Mouse (Mus musculus): ENCODE data around the gene Scarf1. TPM values are rescaled to one million over a fixed set of nuclear protein-coding genes. Genes with fewer than 3 reads are reported as not detected.
"Not testable (repeated sequence)": the region's sequence is repeated elsewhere in the genome, so short reads cannot be mapped to it uniquely, and the experiment has no call there.

Gene Scarf1
- total RNA-seq, 2 experiments from 2014 or later = 1.1 TPM

DNA sequence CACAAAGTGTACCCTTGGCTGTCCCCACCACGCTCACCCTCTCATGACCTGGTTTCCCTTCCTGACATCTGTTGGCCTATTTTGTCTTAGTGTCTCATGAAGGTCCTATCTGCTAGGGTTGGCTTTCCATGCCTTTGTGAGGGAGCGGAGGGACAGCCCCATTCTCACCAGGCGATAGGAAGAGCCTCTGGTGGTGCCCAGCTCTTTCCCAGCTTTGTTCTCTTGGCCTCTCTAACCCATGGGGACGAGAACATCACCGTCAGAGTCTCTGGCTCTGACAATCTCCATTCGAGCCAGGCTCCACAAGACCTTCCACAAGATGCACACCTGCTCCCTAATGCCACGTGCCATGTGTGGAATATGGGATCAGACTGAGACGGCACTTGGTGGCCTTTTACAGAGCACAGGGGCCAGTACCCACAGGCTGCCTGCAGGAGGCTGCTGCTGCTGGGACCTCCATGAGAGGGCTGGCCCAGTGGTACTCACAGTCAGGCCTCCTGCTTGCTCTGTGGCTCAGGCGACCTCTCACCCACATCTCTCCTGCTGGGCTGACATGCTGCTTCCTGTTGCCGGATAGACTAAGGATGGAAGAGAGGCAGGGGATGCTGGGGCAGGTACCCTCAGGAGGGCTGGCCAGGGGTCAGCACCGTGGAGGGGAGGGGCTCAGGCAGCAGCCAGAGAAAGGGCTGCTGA, 24.3 kb downstream of the Scarf1 start:
- no peak for DNase-seq

DNA sequence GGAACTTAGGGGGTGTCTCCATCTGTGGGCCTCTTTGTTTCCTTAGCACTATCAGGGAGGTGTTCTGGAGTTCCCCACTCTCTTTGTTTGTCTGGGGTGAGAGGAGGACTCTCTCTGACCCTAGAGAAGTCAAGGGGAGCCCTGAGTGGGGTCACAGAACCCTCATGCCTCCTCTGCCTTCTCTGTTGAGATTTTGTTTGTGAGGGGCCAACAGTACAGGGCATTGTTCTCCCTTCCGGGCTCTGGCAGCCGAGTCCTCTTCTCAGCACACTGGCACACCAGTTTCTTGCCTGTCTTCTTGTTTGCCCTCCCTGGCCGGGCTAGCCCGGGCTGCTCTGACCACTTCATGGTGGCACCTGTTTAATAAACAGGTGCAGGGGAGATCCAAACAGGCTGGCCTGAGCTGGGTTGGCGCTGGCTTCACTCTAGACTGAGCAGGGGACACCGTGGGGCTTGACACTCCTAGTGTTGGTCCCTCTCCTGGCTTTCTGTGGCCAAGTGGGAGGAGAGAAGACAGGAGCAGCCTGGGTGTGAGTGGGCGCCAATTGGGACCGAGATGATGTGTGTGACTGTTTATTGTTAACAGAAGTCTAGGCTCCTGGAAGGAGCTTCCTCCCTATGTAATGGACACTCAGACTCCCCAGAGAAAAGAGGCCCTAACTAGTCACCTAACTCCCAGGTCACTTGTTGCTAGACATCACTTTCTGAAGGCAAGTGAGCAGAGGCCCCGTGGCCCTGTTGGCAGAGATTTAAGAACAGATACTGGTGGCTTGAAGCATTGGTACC, 25.0 kb downstream of the Scarf1 start:
- no peak for DNase-seq

DNA sequence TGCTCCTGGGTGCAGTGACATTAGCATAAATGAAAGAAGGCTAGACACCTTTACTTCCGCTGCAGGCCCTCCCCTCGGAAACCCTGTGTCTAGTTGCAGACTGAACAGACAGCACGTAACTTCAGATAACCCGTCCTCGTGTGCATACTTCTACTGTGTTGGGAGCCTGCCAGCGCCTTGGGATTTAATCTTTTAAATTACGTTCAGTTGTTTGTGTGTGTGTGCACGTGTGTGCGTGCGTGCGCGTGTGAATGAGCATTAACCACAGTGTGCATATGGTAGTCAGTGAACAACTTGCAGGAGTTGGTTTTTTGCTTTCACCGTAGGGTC, 25.6 kb downstream of the Scarf1 start:
- DNase-seq = no peak

DNA sequence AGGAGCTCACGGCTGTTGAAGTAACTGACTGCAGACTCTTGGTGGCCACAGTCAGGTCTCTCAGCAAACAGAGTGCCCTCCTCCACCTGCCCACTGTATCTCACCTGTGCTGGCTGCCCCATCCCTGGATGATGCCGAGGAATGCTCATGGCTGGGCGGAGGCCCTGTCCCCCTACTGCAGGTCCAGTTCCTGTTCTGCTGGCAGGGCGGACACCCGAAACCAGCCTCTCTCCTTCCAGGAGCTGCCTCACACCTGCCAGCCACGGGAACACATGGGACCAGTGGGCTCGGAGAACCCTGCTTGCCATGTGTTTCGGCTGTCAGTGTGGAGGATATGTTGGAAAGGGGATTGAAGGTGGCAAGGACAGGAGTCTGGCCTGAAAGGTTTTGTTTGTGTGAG, 26.9 kb downstream of the Scarf1 start:
- DNase-seq = no peak

DNA sequence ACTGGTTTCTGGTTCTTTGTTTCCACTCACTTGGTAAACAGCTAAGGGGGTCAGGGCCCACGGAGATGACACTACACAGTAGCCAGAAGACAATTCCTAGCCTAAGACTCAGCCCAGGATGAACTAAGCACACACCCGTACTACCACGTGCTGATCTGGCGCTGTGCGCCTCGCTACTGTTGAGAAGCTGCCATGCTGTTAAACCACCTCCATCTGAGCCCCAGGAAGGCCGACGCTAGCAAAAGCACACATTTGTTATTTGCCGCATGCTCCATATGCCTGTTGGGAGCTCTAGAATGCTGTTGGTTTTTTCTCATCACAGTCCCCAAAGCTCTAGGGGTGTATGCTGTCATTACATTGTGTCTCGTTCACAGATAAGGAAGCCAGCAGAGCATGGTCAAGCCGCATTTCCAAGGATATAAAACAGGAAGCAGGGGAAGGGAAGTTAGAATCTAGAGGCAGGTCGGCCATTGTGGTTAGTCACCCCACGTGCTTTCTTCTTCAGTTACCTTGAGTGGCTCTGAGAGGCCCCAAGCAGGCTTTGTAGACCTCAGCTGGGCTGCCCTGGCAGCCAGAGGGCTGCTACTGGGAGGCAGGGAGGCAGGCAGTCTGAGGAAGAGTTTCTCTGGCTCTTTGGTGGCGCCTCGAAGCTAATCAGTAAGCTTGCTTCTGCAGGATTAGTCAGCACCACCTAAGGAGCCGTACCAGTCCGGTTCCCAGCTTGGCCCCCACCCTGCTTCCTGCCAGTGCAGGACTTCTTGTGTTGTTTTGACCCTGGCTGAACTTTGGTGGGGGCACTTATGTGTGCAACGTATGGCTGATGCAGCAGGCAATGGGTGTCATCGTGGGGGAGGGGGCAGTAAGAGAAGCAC, 27.6 kb downstream of the Scarf1 start:
- peak; percentile 64 to 72 for DNase-seq

DNA sequence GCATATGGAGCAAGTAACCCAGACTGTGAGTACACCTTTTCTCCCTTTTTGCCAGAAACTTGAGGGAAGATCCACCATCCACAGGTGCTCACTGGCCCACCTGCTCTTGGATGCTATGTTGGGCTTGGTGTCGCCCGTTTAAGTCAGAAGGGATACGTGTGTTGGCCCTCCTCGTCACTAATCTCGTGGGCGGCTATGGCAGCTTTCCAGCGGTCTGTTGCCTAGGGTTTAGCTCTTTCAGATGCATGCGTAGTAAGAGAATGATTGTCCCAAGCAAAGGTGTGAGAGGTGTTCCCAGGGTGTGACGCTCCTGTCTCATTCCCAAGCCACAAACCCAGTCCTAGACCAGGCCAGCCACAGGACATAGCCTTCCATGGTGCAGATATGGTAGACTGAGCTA, 31.4 kb downstream of the Scarf1 start:
- no peak for DNase-seq

DNA sequence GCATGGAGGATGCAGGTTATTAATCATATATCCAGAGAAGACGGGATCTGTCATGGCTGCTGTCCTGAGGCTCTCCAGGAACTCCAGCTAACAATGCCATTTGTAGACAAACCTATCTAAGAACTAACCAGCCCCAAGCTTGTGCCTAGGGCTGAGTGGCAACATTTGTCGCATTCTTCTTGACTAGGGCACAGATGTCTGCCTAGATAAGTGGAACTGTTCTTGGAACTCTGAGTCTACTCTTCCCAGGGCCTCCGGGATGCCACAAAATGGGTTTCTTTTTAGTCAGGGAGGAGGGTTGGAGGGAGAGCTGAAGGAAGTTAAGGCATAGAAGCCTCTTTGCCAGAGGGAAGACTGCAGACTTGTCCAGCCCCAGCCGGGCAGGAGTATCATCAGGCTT, 32.7 kb downstream of the Scarf1 start:
- no peak for DNase-seq

DNA sequence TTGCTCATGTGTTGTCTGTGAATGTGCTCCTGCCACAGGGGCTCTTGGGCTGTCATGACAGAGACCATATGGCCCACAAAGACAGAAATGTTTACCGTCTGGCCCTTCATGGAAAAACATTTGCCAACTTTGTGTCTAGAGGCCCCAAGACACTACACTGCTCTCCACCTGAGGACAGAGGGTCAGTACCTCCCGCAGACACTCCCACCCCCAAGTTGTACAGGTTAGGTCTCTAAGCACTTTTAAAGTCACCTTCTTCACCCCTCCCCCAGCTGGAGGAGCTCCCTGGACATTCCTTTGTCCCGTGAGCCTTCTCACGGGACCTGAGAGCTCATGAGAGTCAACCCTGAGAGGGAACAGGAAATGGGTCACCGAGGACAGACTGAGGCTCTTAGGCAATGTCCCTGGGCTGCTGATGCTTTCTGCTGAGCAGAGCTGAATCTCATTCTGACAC, 36.3 kb downstream of the Scarf1 start:
- no peak for DNase-seq

DNA sequence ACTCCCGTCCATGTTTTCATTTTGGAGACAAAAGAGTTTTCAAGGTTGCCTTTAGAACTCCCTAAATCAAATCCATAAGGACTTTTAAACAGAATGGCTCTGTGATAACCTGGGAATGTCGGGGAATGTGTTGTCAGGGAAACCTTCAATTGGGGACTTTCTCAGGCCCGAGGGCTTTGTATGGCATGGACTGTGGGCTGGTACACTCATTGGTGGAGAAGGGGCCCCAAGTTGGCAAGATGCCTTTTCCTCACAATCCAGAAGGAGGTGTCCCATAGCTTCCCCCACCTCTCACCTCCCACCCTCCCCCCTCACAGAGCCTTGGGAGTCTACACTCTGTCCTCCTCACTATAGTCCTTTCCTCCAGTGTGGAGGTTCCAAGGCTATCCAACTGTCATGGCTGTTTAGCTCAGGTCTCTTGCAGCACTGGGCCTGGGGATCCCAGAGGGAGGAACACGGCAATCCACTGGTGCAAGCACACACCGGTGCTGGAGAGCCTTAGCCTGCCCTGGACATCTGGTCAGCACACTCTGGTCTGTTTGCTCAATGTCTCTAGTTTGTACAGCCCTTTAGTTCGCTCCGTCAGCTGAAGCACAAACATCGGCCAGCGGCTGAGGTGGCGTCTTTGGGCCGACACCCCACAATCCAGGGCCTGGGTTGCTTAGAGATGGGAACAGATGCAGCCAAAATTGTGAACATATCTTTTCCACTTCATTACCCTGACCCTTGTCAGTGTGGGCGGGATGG, 37.0 kb downstream of the Scarf1 start:
- no peak for DNase-seq

DNA sequence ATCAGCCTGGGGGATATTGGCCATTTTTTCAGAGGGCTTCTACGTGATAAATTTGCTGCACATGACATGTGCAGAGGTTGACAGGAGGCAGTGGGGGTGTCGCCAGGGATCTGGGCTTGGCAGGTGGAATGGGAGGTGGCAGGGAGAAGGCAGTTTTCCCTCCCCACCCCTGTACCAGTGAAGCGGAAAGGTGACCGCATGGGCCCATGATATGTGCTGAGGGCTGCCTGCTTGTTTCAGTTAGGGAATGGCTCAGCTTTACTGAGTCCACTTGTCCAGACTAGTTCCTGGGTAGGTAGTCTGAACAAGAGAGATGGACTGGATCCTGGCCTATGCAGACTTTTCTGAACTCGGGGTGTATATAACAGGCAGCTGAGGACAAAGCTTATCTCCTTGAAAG, 38.0 kb downstream of the Scarf1 start:
- DNase-seq = no peak

DNA sequence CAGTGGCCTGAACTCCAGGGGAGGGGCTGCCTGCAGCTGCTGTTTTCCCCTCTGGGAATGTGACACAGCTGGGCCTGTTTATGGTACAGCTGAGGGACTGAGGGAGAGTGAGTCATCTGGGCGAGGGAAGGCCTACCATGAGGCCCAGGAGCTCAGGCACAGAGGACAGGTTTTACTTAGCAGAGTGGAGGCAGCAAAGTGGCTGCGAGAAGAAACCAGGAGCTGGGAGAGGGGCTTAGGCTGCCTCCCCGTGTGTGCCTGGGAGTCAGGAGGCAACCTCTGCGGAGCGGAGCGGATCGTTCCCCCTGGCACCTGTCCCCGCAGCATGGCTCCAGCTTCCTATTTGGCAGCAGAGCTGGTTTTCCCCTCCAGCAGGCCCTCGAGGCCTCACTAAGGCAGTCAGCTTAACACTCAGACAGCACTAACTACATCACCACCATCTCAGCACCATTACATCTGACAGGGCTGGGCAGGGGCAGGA, 38.7 kb downstream of the Scarf1 start:
- no peak for DNase-seq

DNA sequence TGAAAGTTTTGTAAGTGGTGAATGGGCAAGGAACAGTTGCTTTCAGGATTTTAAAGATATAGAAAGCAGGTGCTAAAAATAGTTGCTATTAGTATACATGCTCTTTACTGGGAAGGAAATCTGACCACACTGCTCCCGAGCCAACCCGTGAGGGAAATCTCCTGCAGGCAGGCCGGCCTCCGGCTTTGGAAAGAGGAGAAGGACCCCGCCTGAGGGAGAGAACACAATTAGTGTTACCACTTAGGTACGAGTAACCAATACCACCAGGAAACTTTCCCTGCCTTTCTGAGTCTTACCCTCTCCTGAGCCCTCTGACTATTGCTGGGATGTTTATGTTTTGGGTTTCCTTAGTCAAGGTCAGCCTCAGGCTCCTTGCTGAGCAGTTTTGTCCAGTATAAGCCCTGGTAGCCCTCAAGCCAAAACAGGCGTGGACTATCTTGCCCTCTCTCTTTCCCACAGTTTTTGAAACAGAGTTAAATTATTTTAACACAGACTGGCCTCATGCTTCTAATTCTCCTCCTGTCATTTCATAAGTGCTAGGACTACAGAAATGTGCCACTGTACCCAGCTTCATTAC, 39.7 kb downstream of the Scarf1 start:
- no peak for DNase-seq

DNA sequence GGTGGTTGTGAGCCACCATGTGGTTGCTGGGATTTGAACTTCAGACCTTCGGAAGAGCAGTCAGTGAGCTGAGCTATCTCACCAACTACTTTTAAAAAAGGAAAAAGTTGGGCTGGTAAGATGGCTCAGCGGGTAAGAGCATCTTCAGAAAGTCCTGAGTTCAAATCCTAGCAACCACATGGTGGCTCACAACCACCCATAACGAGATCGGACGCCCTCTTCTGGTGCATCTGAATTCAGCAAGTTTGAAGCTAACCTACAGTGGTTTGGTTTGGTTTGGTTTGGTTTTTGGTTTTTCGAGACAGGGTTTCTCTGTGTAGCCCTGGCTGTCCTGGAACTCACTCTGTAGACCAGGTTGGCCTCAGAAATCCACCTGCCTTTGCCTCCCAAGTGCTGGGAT, 42.7 kb downstream of the Scarf1 start:
- not testable (repeated sequence) for DNase-seq

DNA sequence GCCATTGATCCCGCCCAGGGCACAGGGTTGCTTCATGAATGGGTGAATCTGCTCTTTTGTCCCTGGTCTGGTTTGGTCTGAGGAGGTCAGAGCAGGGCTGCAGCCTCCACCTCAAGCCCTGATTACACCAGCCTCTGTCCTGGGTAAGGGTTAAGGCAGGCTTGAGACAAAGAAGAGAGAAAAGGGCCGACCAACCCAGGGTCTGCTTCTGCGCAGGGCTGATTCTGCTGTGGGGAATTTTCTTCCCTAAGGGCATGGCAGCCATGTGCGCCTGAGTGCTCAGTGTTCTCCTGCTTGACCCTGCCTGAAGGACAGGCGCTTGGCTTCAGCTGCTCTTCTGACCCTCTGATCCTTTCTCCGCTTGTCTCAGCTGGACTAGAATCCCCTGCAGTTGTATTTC, 43.8 kb downstream of the Scarf1 start:
- no peak for DNase-seq

DNA sequence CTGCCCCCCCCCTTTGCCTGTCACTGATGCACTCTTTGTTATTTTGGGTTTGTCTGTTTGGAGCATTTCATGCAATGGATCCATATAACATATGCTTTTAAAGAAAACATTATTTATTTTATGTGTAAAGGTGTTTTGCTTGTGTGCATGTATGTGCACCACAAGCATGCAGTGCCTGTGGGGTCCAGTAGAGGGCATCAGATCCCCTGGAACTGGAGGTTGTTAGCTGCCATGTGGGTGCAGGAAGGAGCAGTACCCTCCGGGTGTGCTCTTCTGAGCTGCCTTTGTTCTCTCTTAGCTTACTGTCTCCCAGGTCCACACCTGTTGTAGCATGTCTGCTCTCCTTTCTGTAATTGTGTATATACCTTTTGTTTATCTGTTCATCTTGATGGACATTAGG, 44.8 kb downstream of the Scarf1 start:
- DNase-seq = no peak

DNA sequence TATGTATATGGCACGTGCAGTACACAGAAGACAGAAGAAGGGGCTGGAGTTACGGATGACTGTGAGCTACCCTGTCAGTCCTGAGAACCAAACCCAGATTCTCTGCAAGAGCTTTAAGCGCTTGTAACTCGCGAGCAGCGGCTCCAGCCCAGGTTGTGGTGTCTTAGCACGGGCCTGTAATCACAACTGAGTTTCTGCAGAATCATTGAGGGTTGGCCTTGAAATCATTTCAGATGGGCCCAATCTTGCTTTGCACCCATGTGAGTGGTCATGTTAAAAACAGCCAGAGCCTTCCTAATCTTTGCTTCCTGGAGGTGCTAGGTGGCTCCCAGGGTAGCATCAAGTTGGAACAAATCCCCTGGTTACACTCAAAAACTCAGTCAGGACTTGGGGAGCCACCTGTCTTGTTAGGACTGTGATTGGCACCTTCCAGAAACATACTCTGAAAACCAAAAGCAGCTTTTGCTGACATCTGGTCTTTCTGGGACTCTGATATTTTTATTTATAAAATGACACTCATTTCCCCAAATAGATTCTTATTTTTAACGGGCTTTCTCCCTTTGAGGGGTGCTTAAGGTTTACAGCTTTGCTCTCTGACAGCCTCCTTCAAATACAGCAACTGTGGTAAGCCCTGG, 46.6 kb downstream of the Scarf1 start:
- no peak for DNase-seq

DNA sequence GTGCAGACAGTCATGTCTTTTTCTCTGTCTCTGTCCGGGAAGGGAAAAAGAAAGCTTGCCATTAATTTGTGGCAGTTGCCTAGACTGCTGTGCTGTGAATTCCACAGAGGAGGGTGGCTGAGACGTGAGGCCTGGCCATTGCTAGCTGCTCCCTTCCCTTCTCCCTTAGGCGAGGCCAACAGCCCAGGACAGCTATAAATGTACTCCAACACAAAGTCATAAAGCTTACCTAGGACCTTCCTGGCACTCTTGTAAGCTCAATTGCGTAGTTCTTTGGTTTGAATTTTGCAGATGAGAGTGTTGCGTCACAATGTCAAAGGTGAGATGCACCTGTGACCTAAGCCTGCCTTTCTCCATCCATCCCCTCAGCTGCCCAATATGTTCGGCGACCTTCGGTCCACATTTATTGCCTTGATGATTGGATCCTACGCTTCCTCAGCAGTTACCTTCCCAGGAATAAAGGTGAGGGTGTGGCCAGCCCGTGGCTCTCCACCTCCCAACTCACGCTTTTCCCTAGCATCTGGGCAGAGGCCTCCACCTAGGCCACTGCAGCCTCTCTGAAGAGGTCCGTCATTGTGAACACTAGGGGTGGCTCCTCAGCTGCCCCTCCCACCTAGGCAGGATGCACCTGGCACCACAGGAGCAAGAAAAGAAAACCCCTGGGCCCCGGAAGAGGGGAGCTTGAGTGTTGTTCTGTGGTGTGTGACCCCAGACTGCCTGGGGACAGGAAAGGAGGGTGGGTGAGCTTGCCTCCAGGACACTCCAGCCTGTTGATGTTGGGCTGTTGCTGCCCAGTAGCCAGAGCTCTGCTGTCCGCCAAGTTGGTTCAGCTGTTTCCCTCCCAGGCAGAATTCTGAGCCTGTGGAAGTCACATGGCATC, 47.4 kb downstream of the Scarf1 start:
- no peak for DNase-seq

DNA sequence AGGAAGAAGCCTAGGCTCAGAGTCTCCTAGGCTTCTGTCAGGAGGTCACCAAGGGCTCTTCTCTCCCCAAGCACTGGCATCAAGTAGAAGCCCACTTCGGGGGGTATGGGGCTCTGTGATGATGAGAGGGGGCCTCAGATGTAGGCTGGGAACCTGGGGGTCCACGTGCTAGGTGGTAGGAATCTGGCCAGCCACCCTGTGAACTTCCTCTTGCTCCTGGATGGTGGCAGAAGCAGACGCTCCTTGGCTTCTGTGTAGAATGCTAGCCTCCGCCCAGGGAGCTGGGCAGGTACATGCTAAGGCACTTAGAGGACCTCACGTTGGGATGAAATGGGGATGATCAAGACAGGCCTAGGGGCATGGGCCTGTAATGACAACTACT, 48.1 kb downstream of the Scarf1 start:
- no peak for DNase-seq

DNA sequence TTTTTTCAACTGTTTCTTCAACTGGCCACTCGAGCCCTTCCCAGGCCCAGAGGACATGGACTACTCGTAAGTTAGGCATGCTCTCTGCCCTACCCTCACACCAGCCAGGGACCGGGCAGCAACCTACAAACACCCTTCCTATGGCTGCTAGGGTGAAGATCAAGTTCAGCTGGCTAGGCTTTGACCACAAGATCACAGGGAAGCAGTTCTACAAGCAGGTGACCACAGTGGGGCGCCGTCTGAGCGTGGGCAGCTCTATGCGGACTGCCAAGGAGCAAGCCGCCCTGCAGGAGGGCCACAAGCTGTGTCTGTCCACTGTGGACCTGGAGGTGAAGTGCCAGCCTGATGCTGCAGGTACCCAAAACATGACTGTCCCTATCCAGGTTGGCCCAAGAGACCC, 49.5 kb downstream of the Scarf1 start:
- no peak for DNase-seq

DNA sequence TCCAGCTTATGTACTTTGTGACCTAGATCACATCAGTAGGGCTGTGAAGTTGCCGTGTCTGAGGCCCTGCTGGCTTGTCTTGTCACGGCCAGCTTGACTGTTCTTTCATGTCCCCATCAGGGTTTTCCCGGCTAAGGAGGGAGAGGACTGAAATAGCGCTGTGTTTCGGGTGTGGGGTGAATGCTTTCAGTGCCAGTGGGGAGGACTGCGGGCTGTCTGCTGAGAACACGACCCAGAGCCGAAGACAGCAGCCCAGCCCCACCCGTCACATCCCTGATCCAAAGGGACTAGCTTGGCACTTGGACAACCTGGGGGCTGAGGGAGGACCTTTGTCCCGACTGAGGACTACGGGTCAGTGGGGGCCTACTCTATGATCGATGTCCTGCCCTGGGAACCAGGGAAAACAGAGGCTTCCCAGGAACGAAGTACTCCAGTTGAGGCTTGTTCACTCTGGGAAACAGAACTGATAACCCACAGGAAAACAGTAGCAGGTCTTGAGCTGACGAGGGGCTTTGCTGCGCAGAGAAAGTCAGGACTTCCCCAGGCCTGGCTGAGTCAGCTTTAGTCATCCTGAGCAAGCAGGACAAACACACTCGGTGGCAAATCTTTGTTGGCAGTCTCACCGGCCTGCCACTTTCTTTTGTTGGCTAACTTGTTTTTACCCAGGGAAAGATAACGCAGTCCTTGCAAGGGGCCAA, 50.7 kb downstream of the Scarf1 start:
- no peak for DNase-seq

Measured in layer of hippocampus, postnatal 36 days (tissue).